Mouse (Mus musculus) thymus, adult 2 months (tissue): ENCODE measurements around the gene Ankrd6. TPM values are rescaled to one million over a fixed set of nuclear protein-coding genes. Genes with fewer than 3 reads are reported as not detected.

ENCODE experiments used
- DNase-seq: peaks from one replicate; pipeline ENCODE4 v3.0.0; 2021
- H3K27ac ChIP-seq: fragments of 200-500 bp; 2 replicates; pipeline ENCODE4 v1.5.1; 2012; ENCODE audit warnings: low read length, control low read depth; ENCODE audit not compliant: control insufficient read depth, insufficient read depth
- H3K27me3 ChIP-seq: fragments of 200-500 bp; 2 replicates; pipeline ENCODE4 v1.6.1; 2012; ENCODE audit warnings: mild to moderate bottlenecking, low read length, moderate library complexity, mixed read lengths; ENCODE audit not compliant: control insufficient read depth, insufficient read depth
- H3K36me3 ChIP-seq: fragments of 200-500 bp; 2 replicates; pipeline ENCODE4 v1.6.1; 2012; ENCODE audit warnings: mild to moderate bottlenecking, low read length, moderate library complexity; ENCODE audit not compliant: control insufficient read depth, insufficient read depth
- H3K4me1 ChIP-seq: fragments of 200-500 bp; replicated peaks from 2 replicates; pipeline ENCODE4 v1.6.1; 2012; ENCODE audit warnings: low read length; ENCODE audit not compliant: control insufficient read depth, insufficient read depth
- H3K4me3 ChIP-seq: fragments of 200-500 bp; 2 replicates; pipeline ENCODE4 v1.5.1; 2012; ENCODE audit warnings: mild to moderate bottlenecking, low read length, control low read depth, moderate library complexity; ENCODE audit not compliant: control insufficient read depth, insufficient read depth
- CTCF ChIP-seq: fragments of 200-500 bp; IDR thresholded peaks from 2 replicates; pipeline ENCODE4 v1.5.1; 2012; ENCODE audit warnings: mild to moderate bottlenecking, control low read depth, low read length, moderate library complexity, borderline replicate concordance; ENCODE audit not compliant: control insufficient read depth, poor library complexity, insufficient read depth; ENCODE audit errors: extremely low read depth
- POLR2A ChIP-seq: fragments of 200-500 bp; IDR thresholded peaks from 2 replicates; pipeline ENCODE4 v1.6.1; 2012; ENCODE audit warnings: mild to moderate bottlenecking, low read length, control low read depth, moderate library complexity; ENCODE audit not compliant: control insufficient read depth, poor library complexity, insufficient read depth; ENCODE audit errors: extremely low read depth
- WGBS: fragments of 180-500 bp; shearing (Covaris S2); methylation state at CpG from one replicate; pipeline ENCODE4 v1.1.7; 2018; 5-methylcytosine and 5-hydroxymethylcytosine counted together
- polyA plus RNA-seq: library from polyadenylated mRNA; depleted of rRNA; stranded (reverse); fragments of >200 nt; gene quantifications from 2 replicates; pipeline ENCODE4 v1.2.3, GENCODE M21; 2012

Gene Ankrd6
- polyA plus RNA-seq, 1 experiment = 12.6 TPM

DNA sequence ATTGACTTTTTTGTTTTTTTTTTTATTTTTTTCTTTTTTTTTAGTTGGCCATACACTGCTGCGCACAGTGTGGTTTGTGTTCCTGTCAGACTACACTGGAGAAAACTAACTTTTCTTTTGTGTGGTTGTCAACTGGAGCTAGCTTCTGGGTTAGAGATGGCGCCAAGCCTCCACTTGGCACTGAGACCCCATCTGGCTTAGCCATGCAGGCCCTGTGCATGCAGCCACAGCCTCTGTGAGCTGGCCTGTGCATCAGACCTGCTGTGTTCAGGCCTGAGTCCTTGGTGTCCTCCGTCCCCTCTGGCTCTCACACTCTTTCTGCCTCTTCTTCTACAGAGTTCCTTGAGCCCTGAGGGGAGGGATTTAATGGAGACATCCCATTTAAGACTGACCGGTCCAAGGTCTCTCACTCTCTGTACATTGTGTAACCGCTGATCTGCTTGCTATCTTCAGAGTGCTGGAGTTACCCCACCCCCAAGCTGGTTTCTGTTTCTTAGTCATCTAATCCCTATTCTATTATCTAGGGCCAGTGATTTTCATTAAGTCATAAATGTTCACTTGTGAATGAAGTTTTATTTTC, 96.9 kb downstream of the Ankrd6 start:
- no peak for TF ChIP-seq CTCF
- TF ChIP-seq POLR2A = no peak
- peak overlapping the region; percentile 76 for H3K27ac ChIP-seq
- H3K4me3 ChIP-seq = no peak overlapping the region
- no peaks in the 10 kb centered on the region for H3K36me3 ChIP-seq
- 62% methylated on average over 5 of the region's 5 CpGs for WGBS
- H3K4me1 ChIP-seq = peaks cover 30% of the 10 kb centered on the region
- no peaks in the 10 kb centered on the region for H3K27me3 ChIP-seq
- peak; percentile 21 for DNase-seq

DNA sequence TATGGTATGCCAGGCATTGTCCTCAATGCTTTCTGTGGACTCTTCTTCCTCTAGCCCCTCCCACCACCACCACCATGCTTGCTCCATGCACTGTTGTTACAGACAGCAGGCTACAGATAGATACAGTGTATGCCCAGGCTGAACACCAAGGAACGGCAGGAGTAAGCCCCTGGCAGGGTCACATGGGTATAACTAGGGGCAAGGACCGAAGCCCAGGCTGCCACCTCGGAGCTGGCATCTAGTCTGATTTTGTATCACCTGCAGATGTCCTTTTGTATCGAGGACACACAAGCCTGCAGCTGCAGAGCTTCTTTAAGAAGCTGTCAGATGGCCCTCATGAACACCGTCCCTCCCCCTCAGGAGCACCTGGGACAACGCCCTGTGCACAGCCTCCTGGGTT, 97.8 kb downstream of the Ankrd6 start:
- Histone ChIP-seq H3K36me3 (no peaks in the 10 kb centered on the region), H3K4me1 (peaks cover 30% of the 10 kb centered on the region), H3K27ac (peak overlapping the region; percentile 86), H3K27me3 (no peaks in the 10 kb centered on the region), H3K4me3 (no peak overlapping the region)
- TF ChIP-seq POLR2A = no peak
- TF ChIP-seq CTCF = no peak
- WGBS = 14% methylated on average over 6 of the region's 6 CpGs
- peak; percentile 77 for DNase-seq

DNA sequence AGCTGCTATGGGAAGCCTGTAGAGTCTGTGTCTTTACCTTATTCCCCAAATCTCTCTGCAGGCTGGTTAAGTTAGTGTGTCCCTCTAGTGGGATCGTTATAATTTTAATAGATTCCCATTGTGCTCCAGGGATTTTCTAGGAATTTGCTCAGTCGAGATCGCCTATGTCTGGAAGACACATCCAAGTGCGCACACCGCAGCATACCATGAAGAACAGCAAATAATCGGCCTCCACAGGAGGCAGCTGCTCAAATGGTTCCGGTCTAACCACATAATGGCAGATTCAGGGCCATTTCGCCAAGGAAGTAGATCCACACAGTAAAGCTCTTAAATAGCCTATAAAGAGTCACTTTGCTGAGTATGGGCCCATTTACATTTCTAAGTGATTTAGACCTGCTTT, 98.3 kb downstream of the Ankrd6 start:
- H3K36me3 ChIP-seq = no peaks in the 10 kb centered on the region
- TF ChIP-seq POLR2A = no peak
- no peak for TF ChIP-seq CTCF
- no peak overlapping the region for H3K4me3 ChIP-seq
- no peaks in the 10 kb centered on the region for H3K27me3 ChIP-seq
- 95% methylated on average over 8 of the region's 8 CpGs for WGBS
- DNase-seq = no peak
- peaks cover 30% of the 10 kb centered on the region for H3K4me1 ChIP-seq
- no peak overlapping the region for H3K27ac ChIP-seq

DNA sequence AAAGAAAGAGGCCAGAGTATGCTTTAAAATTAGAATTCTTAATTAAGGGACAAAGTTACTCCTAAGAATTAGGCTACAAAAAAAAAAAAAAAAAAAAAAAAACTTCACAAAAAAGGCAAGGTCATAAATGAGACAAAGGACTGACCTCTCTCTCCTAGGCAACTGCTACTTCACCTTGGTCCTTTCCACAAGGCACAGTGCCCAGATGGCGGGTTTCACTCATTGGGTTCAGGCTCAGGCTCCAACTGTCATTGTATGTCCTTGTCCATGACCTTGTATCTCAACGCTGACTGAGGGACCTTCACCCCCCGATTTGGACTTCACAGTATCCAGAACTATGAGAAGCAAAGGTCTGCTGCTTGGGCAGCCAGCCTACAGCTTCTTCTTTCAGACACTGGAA, 112.2 kb downstream of the Ankrd6 start:
- WGBS = over 99% methylated on average over 3 of the region's 3 CpGs

DNA sequence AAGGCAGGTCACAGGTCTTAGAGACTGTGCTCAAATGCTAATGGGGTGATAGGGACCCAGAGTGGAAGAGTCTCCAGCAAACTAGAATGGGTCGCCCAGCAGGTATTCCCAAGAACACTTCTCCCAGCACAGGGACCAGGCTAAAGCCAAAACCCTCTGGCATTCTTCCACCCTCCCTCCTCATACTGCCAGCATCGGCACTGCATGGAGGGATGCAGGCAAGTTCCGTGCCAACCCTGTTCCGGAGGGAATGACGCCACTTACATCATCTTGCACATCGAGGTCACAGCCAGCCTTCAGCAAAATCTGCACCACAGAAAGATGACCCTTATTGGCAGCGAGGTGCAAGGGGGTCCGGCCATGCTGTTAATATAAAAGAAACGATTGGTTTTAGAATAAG, 114.6 kb downstream of the Ankrd6 start:
- H3K27ac ChIP-seq = no peak overlapping the region
- WGBS = 97% methylated on average over 9 of the region's 9 CpGs
- no peaks in the 10 kb centered on the region for H3K36me3 ChIP-seq
- H3K4me1 ChIP-seq = no peaks in the 10 kb centered on the region
- no peak for DNase-seq
- TF ChIP-seq POLR2A (no peak), CTCF (no peak)
- no peaks in the 10 kb centered on the region for H3K27me3 ChIP-seq
- no peak overlapping the region for H3K4me3 ChIP-seq

More for the DNA sequence above, 112.2 kb downstream of the Ankrd6 start:
- Histone ChIP-seq H3K4me3 (no peak overlapping the region), H3K27me3 (no peaks in the 10 kb centered on the region), H3K36me3 (no peaks in the 10 kb centered on the region), H3K4me1 (no peaks in the 10 kb centered on the region), H3K27ac (no peak overlapping the region)
- no peak for DNase-seq
- TF ChIP-seq POLR2A (no peak), CTCF (no peak)

DNA sequence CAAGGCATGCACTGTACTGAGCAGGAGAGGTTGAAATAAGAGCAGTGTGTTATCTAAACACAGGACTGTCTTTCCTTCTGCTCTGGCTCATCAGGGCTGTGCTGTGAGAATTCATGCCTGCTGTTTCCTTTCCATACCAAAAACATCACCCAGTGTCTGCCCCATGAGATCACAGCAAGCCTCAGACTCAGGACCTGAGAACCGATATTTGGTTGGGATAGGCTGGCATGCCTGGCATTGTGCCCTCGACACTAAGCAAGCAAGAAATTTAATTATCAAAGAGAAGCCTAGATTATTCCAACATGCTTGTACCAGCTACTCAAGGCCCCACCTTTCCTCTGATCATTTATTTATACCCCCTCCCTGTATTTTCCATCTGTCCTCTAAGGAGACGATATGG, 116.1 kb downstream of the Ankrd6 start:
- DNase-seq = no peak
- H3K4me1 ChIP-seq = no peaks in the 10 kb centered on the region
- no peaks in the 10 kb centered on the region for H3K27me3 ChIP-seq
- TF ChIP-seq CTCF (no peak), POLR2A (no peak)
- no peak overlapping the region for H3K4me3 ChIP-seq
- H3K27ac ChIP-seq = no peak overlapping the region
- no peaks in the 10 kb centered on the region for H3K36me3 ChIP-seq
- WGBS = 95% methylated on average over 3 of the region's 3 CpGs

DNA sequence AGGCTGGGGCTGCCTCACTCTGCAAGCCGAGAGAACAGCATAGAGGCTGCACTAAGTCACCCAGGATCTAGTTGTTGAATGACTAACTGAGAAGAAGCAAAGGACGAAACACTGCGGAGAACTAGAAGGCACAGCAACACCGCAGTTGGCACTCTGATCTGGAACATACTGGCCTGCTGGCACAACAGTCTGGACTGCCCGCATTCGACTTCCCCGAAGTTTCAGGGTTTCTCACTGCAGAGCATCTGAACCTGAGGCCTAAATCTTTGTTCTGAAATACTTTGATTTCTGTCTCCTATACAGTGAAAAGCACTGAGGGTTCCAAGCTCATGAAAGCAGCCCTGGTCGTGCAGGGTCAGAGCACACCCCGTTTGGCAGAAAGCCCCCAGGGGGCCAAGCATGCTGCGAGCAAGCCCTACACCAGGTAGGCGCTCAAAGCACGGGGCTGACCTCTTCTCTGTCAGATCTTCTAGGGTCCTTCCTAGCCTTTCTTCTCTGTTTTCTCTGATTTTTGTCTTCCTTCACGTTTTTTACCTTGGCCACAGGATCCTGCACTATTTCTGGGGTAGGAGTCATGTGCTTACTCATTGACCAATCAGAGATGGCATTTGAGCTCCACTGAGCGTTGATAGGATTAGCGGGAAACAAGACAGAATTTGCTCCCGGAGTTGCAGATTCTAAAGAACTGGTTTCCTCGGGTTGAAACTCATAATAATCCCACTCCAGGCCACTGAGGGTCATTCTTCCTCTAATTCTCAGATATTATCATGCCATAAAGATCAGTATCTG, 117.0 kb downstream of the Ankrd6 start:
- TF ChIP-seq POLR2A = no peak
- TF ChIP-seq CTCF = no peak
- no peak overlapping the region for H3K27ac ChIP-seq
- H3K4me3 ChIP-seq = no peak overlapping the region
- WGBS = 87% methylated on average over 17 of the region's 17 CpGs
- no peaks in the 10 kb centered on the region for H3K36me3 ChIP-seq
- H3K4me1 ChIP-seq = no peaks in the 10 kb centered on the region
- no peak for DNase-seq
- H3K27me3 ChIP-seq = no peaks in the 10 kb centered on the region
